Mouse (Mus musculus) liver, adult 2 months (tissue): ENCODE results near the gene Myh9.

Experiments used
- CTCF ChIP-seq: fragments of 200-500 bp; IDR thresholded peaks from 2 replicates; pipeline ENCODE4 v1.5.1; 2011; ENCODE audit warnings: low read depth, low read length, control low read depth
- POLR2A ChIP-seq: fragments of 200-500 bp; IDR thresholded peaks from 2 replicates; pipeline ENCODE4 v1.6.1; 2011; ENCODE audit warnings: low read length, control low read depth; ENCODE audit not compliant: insufficient read depth; ENCODE audit errors: extremely low read depth

DNA sequence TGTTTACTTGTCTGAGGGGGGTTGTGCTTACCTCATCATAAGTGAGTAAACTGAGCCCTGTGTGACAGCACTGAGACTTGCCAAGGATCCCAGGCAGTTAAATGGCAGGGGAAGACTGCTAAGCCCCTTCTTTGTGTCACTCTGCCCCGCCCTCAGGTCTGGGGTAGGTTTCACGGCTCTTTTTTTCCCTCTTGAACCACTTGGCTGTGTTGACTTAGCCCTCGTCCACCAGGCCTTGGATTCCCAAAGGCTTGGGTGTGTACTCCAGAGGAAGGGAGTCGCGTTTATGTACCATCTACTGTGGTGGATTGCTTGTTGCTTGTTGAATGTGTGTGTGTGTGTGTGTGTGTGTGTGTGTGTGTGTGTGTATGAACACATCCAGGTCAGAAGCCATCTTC lies 7.1 kb upstream of the Myh9 start:
- TF ChIP-seq POLR2A (no peak), CTCF (no peak)
